Mouse (Mus musculus): Measurements from ENCODE around the gene Cadps. TPM values are rescaled to one million over a fixed set of nuclear protein-coding genes. Genes with fewer than 3 reads are reported as not detected.

Gene Cadps
- polyA plus RNA-seq, 1 experiment from 2014 or later = 5.0 TPM

GRCm38 (mm10) chr14:12337998-12338809, 484.7 kb downstream of the Cadps start:
- no peaks in the 10 kb centered on the region for H3K36me3 ChIP-seq (ENCODE audit: control insufficient read depth, insufficient read depth, low read length)
- H3K9me3 ChIP-seq (ENCODE audit: control insufficient read depth, low read length) = no peaks in the 10 kb centered on the region
- no peaks in the 10 kb centered on the region for H3K4me1 ChIP-seq (replicated peaks; ENCODE audit: control insufficient read depth, insufficient read depth, low read length)
- DNase-seq (ENCODE audit: low spot score) = no peak
- ATAC-seq (replicated peaks; ENCODE audit: low FRiP score, low TSS enrichment, low read depth) = no peak
- WGBS = 2% methylated on average over 16 of the region's 16 CpGs
- H3K27me3 ChIP-seq (replicated peaks; ENCODE audit: control insufficient read depth, insufficient read depth, low read length) = peaks cover 90% of the 10 kb centered on the region
- no peak overlapping the region for H3K4me2 ChIP-seq (ENCODE audit: low read length)
- H3K9ac ChIP-seq (ENCODE audit: low read length) = no peak overlapping the region
- H3K27ac ChIP-seq (ENCODE audit: low read depth) = no peak overlapping the region
- H3K4me3 ChIP-seq (ENCODE audit: low read depth, low read length) = no peak overlapping the region

DNA sequence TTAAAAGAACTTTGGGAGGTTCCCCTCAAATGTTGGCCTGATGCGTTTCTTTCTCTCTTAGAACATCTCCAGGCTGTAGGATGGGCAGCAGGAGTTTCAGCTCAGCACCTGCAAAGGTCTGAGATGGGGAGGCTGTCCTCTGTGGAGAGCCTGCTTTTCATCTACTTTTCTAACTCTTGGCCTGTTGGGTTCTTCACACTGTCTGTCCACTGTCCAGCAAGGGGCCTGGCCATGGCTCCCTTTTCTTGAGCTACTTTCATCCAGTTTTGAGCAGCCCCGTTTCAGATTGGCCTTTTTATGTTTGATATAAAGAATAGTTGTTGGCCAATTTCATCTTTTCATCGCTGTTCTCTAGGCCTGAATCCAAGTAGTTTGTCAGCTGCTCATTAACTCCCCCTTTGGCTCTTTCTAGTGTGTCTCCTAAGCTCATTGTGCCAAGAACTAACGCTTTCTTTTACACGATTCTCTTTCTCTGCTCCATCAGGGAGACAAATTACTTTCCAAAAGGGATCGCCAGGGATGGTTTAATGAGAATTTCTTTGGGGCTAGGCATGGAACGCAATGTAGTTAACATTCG, 485.4 kb downstream of the Cadps start:
- H3K4me1 ChIP-seq (replicated peaks; ENCODE audit: control insufficient read depth, insufficient read depth, low read length) = no peaks in the 10 kb centered on the region
- no peak for DNase-seq (ENCODE audit: low spot score)
- WGBS = 7% methylated on average over 8 of the region's 8 CpGs
- no peaks in the 10 kb centered on the region for H3K36me3 ChIP-seq (ENCODE audit: control insufficient read depth, insufficient read depth, low read length)
- H3K27ac ChIP-seq (ENCODE audit: low read depth) = no peak overlapping the region
- peaks cover 83% of the 10 kb centered on the region for H3K27me3 ChIP-seq (replicated peaks; ENCODE audit: control insufficient read depth, insufficient read depth, low read length)
- no peaks in the 10 kb centered on the region for H3K9me3 ChIP-seq (ENCODE audit: control insufficient read depth, low read length)
- H3K4me3 ChIP-seq (ENCODE audit: low read depth, low read length) = no peak overlapping the region
- no peak overlapping the region for H3K9ac ChIP-seq (ENCODE audit: low read length)
- H3K4me2 ChIP-seq (ENCODE audit: low read length) = no peak overlapping the region
- no peak for ATAC-seq (replicated peaks; ENCODE audit: low FRiP score, low TSS enrichment, low read depth)

DNA sequence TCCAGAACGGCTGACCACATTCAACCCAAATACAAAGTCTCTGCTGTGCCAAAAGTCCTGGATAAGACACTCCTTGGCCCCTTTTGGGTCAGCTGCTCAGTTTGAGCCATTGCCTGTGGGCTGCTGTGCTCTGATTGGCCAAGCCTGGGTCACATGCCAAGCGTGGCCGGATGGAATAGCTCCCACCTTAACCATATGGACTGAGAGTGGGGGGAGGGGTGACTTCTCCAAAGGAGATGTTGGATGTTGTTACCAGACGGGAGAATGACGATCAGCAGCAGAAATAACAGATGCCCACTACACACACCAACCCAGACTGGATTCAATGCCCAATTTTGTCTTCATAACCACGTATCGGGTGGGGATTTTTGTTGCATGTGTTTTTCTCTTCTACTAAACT, 488.0 kb downstream of the Cadps start:
- H3K36me3 ChIP-seq (ENCODE audit: control insufficient read depth, insufficient read depth, low read length) = no peaks in the 10 kb centered on the region
- no peak overlapping the region for H3K4me2 ChIP-seq (ENCODE audit: low read length)
- ATAC-seq (replicated peaks; ENCODE audit: low FRiP score, low TSS enrichment, low read depth) = no peak
- no peaks in the 10 kb centered on the region for H3K4me1 ChIP-seq (replicated peaks; ENCODE audit: control insufficient read depth, insufficient read depth, low read length)
- H3K9me3 ChIP-seq (ENCODE audit: control insufficient read depth, low read length) = no peaks in the 10 kb centered on the region
- no peak overlapping the region for H3K27ac ChIP-seq (ENCODE audit: low read depth)
- WGBS = 43% methylated on average over 7 of the region's 7 CpGs
- H3K27me3 ChIP-seq (replicated peaks; ENCODE audit: control insufficient read depth, insufficient read depth, low read length) = peaks cover 57% of the 10 kb centered on the region
- DNase-seq (ENCODE audit: low spot score) = peak; percentile 41
- H3K9ac ChIP-seq (ENCODE audit: low read length) = no peak overlapping the region
- no peak overlapping the region for H3K4me3 ChIP-seq (ENCODE audit: low read depth, low read length)

GRCm38 (mm10) chr14:12333622-12334021, 489.3 kb downstream of the Cadps start:
- DNase-seq (ENCODE audit: low spot score) (no peak), ATAC-seq (replicated peaks; ENCODE audit: low FRiP score, low TSS enrichment, low read depth) (no peak)
- Histone ChIP-seq H3K4me1 (replicated peaks; ENCODE audit: control insufficient read depth, insufficient read depth, low read length) (no peaks in the 10 kb centered on the region), H3K27me3 (replicated peaks; ENCODE audit: control insufficient read depth, insufficient read depth, low read length) (peaks cover 45% of the 10 kb centered on the region), H3K9me3 (ENCODE audit: control insufficient read depth, low read length) (no peaks in the 10 kb centered on the region), H3K4me2 (ENCODE audit: low read length) (no peak overlapping the region), H3K36me3 (ENCODE audit: control insufficient read depth, insufficient read depth, low read length) (no peaks in the 10 kb centered on the region), H3K9ac (ENCODE audit: low read length) (no peak overlapping the region), H3K4me3 (ENCODE audit: low read depth, low read length) (no peak overlapping the region), H3K27ac (ENCODE audit: low read depth) (no peak overlapping the region)
- WGBS = 77% methylated on average over 7 of the region's 7 CpGs

Measured in intestine, embryonic 14.5 days (tissue).